Mouse (Mus musculus) heart, adult 18-20 months (tissue): ENCODE results near the gene Tspan18. TPM values are rescaled to one million over a fixed set of nuclear protein-coding genes. Genes with fewer than 3 reads are reported as not detected.
A peak's percentile ranks its signal among the peaks of the same experiment; 100 is the strongest.

Source experiments
- DNase-seq, 2 experiments: peaks; one replicate each; pipeline ENCODE4 v3.0.0; 2021 to 2022; ENCODE audit warnings: mixed read lengths in 1 of 2
- total RNA-seq, 2 experiments: library from RNA; stranded (reverse); gene quantifications; 2 replicates each; pipeline ENCODE4 v1.2.3; 2021

Tspan18 gene
- total RNA-seq, 2 experiments from 2014 or later: 11.7 to 13.3 TPM

DNA sequence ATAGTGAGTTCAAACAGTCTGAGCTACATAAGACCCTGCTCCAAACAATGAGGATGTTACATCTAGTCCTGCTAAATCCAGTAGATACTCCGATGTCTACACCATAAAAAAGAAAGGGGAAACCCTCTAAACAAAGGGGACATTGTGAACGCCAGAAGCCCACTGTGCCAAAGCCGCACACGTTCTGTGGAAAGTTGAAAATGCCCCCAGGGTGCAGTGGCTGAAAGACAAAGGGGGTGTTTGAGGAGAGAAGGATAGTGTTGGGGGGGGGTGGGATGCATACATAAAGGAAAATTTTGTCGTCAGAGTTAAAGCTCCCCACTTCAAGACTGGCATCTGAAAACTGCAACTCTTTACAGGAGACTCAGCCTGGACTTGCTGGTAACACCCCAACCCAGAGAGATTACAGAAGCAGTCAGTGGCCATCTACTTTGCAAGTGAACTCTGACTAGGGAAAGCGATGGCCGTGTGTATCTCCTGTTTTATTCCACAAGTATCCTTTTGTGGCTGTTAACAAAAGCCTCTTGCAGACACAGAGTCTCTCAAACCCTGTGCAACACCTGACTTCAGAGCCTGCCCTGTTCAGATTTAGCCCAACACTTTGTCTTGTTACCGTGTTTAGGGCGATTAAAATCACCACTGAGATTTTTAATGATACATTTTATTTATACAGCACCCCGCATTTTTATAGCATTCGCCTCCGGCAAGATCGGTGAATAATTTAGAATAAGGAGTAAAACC is 42.9 kb downstream of the Tspan18 start:
- DNase-seq: no peak

DNA sequence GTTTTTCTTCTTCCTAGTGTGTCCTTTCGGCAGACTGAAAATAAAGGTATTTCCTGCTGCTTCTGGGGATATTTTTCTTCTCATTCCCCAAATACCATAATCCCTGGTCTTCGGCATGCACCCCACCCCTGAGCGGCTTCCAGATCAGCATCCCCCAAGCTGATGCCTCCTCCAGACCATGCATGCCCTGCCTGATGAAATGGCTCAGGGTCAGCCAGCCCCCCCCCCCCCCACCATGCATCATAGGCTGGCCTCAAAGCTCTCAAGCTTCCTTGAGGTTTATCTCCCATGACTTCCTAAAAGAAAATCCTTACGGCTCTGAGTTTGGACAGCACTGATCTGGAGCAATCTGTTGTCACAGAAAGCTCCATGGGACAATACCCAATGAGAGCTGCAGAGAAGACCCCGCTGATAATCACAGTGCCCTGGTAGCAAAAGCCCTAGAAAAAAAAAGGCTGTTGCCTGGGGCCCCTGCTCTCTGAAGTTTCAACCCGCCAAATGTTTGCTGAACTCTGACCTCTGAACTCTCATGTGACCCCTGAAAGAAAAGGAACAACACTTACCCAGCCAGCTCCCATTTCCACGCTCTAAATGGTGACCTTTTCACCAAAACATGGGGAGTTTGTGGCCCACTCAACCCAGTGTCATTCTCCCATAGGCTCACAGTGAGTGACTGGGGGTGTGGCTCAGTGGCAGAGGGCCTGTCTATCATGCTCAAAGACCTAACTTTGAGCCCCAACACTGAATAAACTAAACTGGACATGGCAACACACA is 43.8 kb downstream of the Tspan18 start:
- no peak for DNase-seq

DNA sequence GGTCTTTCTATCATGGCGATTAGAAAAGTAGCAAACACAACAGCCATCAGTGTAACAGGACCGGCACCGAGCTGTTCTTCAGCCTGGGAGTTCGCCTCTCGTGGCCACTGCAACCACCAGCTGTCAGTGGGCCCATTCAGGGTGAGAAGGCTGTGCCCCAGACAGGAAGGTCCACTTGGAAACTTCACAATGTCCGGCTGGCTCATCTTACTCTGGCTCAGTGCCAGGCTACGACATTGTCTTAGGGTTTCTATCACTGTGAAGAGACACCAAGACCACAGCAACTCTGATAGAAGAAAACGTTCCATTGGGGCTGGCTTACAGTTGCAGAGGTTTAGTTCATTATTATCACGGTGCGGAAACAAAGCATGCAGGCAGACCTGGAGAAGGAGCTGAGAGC is 45.1 kb downstream of the Tspan18 start:
- no peak for DNase-seq

DNA sequence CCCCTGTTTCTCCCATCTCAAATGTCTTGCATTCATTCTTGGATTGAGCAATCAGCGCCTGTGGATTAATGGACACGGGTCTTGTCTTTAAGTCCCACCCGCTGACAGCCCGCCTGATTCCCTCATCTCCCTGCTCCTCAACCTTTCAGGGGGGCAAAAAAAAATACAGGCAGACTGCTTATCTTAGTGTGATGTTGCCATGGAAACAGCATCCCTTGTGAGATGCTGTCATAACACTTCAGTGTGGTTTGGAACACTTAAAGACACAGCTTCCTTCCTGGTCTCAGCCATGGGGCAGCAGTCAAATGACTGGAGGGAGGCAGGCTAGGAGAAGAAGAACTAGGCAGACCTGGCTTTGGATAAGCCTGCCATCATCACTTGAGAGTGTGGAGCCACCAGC is 47.0 kb downstream of the Tspan18 start:
- DNase-seq: peak in 1 of 2 experiments; percentile 20

DNA sequence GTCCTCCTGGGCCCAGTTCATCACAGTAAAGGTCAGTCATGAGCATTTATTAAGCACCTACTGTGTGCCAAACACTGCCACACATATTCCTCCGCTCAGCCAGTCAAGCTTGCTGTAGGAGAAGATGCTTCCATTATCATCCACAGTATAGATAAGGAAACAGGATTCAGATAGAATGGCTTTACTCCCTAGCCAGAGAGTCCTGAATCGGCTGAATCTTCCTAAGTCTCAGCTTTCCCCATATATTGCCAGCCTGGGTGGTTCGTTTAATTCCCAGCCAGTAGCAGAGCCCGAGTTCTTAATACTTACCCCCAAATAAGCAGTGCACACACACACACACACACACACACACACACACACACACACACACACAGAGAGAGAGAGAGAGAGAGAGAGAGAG is 47.6 kb downstream of the Tspan18 start:
- DNase-seq: no peak

DNA sequence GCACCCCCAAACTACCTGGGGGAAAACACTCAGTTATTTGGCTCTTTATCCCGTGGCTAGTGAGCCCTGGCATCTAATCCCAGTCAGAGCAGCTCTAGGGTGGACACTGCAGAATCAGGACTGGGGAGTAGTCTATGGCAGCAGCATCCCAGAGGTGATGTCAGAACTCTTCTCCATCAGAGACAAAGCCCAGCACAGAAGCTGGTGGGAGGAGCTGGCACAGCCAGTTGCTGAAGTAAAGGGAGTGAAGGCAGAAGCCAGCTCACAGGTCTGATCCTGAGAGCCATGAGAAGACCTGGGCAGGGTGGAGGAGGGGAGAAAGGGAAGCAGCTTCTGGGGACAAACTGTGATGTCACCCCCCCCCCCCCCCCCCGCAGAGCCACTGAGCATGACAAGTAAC is 48.0 kb downstream of the Tspan18 start:
- no peak for DNase-seq

DNA sequence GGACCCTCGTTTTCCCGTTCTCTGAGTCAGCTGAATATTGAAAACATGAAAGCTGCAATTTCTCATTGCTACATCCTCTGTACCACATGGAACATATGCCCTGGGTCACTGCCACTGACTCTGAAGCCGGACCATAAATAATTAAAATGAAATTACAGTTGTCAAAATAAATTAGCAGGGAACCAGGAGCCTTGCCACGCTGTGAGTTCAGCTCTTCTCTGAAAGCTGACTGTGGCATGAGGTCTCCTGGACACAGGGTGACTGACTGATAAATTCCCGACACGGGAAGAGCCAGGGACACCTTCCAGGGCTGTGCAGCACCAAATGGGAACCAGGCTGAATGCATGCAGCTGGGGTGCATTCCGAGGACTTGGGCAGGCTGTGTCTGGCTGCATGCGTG is 48.5 kb downstream of the Tspan18 start:
- DNase-seq: no peak

DNA sequence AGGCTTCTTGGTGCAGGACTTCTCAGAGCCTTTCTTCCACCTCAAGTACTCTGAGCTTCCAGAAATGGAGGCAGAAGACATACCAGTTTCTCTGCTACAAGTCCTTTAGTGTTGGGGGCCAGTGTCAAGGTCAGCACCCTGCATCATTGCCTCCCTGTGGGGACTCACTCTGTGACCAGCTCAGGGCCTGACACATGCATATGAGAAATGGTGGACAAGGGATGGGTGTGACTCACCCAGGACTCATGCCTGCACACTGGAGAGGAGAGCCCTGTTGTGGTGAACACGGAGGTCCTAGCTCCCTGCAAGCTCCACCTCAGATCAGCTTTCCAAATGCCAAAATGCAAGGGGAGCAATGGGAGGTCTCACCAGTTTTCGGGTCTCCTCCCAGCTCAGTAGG is 49.7 kb downstream of the Tspan18 start:
- DNase-seq: no peak

DNA sequence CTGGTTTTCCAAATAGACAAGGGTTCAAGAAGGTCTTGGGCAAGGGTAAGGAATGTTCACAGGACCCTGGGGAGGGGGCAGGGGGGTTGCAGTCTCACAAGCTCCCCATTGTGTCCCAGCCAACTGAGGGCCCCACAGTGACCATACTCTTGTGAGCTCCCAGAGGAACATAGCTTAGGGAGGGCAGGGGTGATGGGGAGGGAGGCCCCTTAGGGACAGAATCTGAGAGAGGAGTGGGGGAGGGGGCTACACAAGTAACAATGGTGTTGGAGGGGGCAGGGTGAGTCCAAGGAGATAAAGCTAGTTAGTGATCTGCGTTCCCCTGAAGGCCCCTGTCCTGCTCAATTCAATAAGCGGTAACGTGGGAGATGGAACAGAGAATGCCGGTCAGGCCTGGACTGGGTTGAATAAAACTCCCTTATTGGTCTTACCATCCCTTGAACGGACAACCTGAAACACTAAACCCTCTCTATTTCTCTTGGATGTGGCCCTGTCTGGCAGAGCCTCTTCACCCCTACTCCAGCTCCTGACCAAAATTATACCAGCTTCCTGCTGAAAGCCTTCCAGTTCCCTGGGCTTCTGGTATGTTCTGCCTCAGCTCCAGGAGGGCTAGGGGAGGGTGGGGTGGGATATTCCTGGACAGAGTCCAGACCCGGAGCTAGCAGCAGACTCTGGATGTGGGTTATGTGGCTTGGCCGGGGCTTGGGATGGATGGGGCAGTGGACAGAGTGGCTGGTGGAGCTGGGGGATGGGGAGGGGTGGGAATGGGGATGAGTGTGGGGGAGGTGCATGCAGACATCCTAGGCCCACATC is 50.6 kb downstream of the Tspan18 start:
- DNase-seq: no peak

DNA sequence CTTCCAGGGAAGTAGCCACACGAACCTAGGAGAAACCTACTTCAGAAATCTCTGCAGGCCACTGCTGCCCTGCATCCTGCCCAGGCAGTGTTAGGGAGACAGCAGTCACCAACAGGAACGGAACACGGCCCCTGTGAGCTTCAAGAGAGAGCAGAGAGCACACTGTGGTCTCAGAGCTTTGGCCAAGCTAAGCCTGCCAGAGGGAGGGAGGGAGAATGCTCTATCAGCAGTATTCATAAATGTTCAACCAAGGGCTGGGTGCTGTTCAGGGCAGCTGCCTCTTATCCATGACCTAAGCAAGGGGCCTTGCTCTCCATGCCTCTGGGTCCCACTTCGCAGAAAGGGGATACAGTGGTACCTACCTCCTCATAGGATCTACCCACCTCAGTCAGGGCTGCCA is 51.7 kb downstream of the Tspan18 start:
- no peak for DNase-seq

DNA sequence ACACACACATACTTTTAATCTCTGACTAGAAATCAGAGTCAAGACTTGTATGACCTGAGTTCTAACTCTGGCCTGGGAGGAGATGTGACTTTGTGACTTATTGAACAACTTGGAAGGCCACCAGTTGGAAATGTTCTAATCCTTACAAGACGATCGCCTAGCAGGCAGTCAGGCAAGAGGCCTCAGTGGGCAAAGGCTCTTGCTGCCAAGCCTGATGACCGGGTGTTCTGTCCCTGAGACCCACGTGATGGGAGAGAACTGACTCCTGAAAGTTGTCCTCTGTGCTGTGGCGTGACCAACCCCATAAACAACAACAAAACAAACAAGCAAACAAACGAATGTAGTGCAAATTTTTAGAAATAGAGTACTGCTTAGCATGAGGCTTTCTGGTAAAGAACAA is 52.8 kb downstream of the Tspan18 start:
- DNase-seq: no peak

DNA sequence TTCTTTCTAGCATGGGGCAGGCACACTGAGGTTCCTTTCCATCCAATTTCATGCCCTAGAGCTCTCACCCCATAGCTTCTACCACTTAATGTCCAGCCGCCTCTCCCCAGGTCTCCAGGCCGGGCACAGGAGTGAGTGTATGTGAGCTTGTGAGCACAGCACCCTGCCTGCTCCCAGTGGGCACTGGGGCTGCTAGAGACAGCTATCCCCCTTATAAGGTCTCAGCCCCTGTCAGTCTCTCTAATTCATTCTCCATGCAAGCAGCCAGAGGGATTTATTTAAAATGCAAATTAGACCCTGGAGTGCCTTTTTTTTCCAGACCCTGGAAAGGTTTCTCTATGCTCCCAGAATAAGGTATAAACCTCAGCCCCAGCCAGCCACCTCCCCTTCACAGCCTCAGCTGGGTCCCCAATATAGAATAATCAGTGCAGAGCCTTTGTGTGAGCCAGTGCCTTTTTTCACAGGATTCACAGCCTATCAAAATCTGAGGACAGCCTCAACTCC is 54.1 kb downstream of the Tspan18 start:
- DNase-seq: no peak

DNA sequence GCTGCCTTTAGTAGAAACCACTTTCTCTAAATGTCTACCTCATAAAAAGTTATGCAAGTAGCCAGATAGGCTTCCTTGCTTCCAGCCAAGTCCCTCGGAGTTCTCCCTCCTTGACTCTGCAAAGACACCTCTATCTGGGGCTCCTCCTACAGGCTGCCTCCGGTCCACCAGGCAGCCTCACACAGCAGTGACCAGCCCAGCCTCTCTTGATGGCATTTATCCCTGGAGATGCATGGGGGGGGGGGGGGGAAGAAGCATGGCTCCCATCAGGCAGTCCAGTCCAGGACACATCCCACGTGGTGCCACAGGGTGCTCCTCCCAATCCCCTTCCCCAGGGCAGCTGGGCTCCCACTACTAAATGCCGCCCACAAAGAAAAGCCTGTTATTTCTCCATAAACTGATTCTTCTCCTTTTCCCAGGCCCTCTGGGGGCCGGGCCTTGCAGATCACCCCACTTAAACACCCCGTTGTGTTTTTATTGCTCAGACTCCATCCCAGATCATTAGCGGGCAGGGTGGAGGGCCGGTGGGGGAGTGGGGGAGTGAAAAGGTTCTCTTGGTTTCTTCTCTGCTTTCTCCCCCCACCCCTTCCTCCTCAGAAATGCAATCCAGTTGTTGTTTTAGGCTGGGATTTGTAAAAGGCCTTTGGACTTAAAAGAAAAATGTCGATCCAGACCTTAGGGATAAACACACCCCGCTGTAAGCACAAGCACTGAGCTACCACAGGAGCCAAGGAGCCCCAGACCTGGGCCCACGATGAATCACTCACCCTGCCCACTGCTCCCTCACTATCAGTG is 55.9 kb downstream of the Tspan18 start:
- peak; percentile 45 to 50 for DNase-seq

DNA sequence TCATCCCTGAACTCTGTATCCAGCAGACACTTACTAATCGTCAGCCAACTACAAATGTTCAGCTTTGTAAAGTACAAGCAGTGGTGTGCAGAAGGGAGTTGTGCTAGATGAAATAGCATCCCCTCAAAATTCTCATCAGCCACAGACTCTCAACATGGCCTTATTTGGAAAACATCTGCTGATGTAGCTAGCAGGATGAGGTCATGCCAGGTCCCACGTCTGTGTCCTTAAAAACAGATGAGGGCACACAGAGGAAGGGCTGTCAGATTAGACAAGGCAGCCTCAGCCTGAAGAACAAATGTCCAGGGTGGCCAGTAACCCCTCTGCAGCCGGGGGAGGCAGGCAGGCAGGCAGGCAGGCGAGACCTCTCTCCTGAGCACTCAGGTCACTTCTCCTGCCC is 56.8 kb downstream of the Tspan18 start:
- DNase-seq: peak in 1 of 2 experiments; percentile 26

DNA sequence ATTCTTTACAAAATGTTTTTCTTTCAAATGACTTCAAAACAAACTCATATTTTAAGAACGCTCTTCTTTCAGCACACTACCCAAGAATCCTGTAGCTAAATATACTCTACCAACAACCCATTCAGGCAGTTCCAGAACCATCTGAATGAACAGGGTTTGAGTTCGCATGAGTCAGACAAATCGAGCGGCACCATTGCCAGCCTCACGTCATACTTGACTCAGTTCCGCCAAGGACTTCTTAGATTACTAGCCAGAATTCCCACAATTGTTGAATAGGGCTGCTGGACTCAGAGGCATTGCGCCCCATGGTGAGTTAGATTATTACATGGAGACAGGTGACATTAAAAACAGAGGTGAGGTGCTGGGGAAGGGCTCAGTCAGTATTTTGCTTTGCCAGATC is 58.3 kb downstream of the Tspan18 start:
- no peak for DNase-seq

DNA sequence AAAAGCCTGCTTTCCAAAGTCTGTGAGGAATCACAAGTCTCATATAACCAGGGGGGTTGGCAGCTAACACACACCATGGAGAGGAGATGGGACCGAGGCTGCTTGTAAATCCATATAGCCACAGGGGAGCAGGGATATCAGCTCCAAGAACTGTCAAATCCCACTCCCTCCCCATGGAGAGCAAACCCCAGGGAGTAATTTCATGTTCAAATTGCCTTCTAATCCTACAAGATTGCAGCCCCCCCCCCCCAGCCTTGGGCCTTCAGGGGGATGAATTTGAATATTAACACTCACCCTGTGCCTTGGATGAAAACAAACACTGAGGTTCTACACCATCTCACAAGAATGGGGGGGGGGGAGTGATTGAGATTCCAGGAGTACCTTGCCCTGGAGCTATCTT is 60.4 kb downstream of the Tspan18 start:
- DNase-seq: no peak

DNA sequence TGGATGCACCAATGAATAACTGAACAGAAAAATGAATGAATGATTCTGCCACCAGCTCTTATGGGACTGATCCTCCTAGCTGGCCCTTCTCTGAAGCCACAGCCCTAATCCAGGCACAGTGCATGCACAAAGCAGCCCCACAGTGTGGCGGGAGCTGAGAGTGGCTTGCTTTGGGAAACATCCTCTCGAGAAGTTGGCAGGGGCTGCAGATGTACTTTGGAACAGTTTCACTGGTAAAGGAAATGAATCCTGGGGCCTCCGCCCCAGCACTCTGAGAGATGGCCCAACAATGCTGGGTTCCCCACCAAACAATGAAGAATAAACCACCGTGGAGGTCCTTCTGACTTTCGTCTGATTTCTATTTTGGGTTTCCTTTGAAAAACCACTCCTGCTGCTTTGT is 64.2 kb downstream of the Tspan18 start:
- peak in 1 of 2 experiments; percentile 65 for DNase-seq

DNA sequence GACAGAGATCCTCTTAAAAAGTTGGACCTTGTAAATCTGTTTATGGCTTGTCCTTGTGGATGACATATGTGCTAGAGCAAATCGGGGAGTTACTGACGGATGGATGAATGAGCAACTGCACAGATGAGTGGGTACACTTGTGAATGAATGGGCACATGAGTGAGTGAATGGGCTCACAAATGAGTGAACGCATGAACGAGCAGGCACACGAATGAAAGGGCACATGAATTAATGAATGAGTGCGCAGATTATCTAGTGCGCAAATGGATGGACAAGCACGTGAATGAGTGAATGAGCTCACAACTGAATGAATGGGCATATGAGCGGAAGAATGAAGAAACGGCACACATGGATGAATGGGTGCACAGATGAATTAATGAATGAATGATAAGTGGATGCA is 64.7 kb downstream of the Tspan18 start:
- DNase-seq: no peak

DNA sequence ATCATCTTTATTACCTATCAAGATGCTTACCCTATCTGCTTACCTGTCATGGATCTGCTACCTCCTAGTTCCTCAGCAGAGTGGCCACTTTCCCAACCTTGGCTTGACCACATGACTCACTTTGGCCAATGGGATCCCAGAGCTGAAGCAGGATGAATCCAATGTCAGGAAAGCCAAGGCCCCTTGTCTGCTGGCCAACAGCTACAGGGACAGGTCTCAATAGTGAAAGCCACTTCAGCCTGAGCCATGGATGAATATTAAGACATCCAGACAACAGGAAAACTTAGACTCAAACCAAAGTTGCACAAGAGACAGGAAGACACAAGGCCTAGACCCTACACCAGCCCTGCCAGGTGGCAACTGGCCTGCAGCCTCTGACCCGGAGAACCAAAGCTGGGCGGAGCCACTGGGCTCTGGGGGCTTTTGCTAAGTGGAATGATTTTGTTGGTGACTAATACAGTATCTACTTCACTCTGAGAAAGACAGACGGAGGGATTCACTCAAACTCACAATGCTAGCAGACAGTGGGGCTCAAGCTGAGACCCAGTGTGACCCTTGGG is 65.5 kb downstream of the Tspan18 start:
- DNase-seq: peak; percentile 46 to 49

DNA sequence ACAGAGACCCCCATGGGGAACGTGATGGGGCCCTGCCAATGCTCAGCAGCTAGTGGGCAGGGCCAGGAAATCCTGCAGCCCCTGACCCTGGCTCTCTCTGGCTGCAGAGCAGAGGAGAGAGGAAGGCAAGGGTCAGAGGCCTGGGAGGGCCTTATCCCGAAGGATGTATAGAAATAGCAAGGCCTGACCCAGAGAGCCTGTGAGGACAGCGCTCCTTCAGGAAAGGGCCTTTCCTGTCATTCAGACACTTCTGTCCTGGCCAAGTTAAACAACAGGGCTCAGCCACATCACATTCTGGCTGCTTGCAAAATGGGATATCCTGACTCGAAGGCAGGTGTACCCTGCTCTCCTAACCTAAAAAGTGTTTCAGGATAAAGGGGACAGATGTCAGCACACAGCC is 66.5 kb downstream of the Tspan18 start:
- peak; percentile 44 to 81 for DNase-seq

DNA sequence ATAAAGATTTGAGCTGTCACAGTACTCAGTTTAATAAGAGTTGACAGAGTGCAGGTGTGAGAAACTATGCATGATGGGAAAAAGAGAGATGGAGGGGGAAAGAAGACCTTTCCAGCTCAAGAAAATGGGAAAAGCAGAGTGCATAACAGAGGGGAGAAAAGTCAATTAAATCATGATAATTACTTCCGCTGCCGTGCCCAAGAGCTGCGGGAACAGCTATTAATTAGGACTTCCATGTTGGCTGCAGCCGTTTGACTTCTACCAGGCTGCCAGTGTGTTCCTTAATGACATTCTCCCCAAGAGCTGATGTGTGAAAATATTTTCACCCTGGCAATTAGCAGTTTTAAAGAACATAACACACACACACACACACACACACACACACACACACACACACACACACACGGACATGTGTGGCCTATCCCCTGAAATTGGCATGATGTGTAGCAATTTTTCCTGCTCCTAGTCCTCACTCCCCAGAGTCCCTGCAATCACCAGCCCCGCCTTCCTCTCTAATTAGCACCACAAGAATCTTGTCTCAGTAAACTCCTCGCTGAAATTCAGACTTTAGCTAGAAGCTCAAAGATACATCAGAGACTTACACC is 67.6 kb downstream of the Tspan18 start:
- no peak for DNase-seq
